Mouse (Mus musculus): ENCODE data around the gene Lrmp.

DNA sequence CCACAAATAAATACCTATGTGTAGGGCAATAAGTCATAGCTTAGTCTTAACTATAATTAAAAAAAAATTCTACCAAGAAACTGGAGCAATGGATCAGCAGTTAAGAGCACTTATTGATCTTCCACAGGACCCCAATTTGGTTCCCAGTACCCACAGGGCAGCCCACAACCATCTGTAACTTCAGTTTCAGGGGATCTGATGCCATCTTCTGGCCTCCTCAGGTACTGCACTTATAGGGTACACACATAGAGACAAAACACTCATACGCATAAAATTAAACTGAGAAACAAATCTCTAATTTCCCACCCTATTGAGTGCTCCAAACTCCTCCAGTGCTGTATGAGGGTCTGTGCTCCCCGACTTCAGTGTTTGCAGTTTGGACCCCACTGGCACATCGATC lies 12.2 kb downstream of the Lrmp start:
- peak; percentile 43 for TF ChIP-seq CTCF (IDR thresholded peaks at IDR 0.05)
- TF ChIP-seq EP300 (IDR thresholded peaks at IDR 0.05): no peak
